Mouse (Mus musculus) activated CD4-positive, CD25-positive, alpha-beta regulatory T cell (primary cell): ENCODE results near the gene Tmem115. TPM values are rescaled to one million over a fixed set of nuclear protein-coding genes. Genes with fewer than 3 reads are reported as not detected.

Experiments used
- polyA plus RNA-seq, 2 experiments: library from polyadenylated mRNA; unstranded; fragments of 100-300 nt; shearing (Covaris generic); gene quantifications; one replicate each; pipeline ENCODE4 v1.2.1; 2017

The Tmem115 gene
- polyA plus RNA-seq = 10 to 100 TPM; 35.0 to 47.6 TPM

DNA sequence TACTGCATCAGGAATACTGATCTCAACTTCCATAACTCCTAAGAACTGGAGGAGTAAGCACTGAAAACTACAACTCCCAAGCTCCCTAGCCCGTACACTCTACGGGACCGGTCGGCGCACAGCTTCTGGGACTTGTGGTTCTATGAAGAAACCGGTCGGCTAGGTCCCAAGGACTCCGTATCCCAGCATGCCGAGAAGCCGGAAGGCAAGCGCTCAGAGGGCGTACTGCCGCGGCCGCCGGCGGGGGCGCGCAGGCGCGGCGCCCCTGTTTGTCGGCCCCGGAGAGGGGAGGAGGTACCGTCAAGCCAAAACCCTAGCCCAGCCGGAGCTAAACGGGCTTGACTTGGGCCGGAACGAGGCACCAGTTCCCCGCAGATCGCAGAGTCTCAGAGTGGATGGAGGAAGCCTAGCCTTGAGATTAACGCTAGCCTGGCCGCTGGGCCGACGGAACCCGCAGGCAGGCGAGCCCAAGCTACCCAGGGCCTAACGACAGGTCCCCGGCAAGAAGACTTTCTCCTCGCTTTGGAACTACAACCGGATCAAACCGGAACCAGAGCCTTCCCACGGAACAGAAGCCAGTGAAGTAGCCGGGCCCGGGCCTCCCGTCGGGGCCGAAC, at the start of gene Tmem115:
Tmem115 (plus strand) TSS at position 155 of the 617 bp plus-strand sequence.

DNA sequence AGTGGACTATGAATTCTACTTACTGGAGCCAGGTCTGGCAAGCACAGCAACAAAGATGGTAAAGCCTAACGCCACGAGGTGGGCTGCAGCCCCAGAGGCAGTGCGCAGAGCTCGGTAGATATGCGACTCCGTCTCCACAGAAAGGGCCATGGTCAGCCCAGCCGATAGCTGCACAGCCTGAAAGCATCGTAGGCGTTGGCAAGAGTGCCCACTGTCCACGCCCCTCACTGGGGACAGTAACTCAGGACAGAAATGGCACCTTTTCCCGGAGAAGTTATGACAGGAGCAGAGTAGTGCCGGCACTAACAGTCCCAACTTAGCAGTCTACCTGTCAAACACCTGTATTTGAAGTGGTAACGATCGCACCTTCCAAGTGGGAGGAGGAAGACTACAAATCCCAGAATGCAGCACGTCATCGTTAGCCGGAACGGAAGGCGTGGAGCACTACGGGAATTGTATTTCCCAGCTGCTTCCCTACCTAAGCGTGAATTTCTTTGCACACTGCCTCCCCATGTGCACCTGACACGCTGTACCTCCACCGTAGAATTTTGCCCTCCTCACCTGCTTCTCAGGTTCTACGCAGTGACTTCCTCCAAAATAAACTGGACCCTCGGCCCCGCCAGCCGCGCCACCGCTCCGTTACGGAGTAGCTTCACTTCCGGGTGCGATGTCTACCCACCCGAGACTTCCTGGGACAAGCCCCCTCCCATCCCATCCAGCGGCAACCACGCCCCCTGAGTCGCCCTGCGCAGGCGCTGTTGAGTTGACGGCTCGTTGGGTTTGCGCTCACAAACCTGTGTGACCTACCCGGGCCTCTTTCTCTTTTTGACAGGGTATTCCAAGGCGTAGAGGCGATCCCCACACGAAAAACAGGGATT, 8.0 kb downstream of the Tmem115 start, which contains the start of the genes Cyb561d2 and Nprl2:
Cyb561d2 (minus strand) TSS at position 720 of the 878 bp plus-strand sequence.
Nprl2 (plus strand) TSS at position 753 of the 878 bp plus-strand sequence.

DNA sequence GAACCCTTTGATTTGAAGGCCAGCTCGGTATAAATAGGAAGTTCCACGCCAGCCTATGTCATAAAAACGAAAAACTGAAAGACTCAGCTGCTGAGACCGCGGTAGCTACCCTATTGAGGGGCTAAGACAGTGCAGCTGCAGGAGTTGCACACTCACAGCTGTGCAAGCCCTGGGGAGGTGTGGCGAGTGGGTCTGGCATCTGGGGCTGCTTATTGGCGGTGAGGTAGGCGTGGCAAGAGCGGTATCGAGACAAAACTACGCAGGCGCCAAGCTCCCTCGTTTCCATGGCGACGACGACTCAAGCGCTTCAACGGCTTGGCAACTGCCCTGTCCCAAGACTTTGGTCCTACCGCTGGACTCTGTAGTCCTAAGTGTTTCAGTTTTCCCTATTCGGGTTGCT, 13.3 kb downstream of the Tmem115 start, which contains the start of gene Zmynd10:
Zmynd10 (plus strand) TSS at position 273 of the 400 bp plus-strand sequence.

DNA sequence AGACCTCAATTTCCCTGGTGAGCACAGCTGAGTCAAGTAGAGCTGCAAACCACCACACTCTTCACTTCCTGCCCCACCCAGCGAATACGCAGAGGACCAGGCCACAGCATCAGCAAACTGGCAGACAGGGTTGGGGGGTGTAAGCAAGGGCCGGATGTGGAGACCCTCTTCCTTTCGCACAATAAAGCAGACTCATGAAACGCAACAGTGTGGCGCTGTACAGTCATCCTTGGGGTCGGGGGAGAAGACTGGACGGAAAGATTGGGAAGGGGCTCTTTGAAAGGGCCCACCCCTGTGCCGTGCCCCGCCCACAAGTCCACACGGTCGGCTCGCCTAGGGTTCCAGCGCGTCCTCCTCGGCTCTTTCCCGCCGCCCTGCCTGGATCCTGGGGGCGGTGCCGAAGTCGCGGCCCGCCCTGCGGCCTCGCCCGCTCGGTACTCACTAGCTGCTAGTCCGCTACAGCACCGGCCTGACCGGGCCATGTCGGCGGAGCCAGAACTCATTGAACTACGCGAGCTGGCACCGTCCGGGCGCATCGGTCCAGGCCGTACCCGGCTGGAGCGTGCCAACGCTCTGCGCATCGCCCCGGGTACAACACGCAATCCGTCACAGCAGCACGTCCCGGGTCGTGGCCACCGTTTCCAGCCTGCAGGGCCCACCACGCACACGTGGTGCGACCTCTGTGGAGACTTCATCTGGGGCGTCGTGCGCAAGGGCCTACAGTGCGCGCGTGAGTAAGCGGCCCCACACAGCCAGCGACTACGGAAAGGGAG, 17.6 kb downstream of the Tmem115 start, which contains the start of gene Rassf1:
Rassf1 (plus strand) TSS at position 439 of the 773 bp plus-strand sequence.

GRCm38 (mm10) chr9:107563029-107563581, 29.4 kb downstream of the Tmem115 start, which contains the start of gene Tusc2:
Tusc2 (plus strand) TSS chr9:107563255.

GRCm38 (mm10) chr9:107567702-107568319, 34.1 kb downstream of the Tmem115 start, which contains the start of gene Hyal2:
Hyal2 (plus strand) TSS chr9:107567945.

GRCm38 (mm10) chr9:107576357-107577107, 42.8 kb downstream of the Tmem115 start, which contains the start of gene Hyal1:
Hyal1 (plus strand) TSS chr9:107576927.

DNA sequence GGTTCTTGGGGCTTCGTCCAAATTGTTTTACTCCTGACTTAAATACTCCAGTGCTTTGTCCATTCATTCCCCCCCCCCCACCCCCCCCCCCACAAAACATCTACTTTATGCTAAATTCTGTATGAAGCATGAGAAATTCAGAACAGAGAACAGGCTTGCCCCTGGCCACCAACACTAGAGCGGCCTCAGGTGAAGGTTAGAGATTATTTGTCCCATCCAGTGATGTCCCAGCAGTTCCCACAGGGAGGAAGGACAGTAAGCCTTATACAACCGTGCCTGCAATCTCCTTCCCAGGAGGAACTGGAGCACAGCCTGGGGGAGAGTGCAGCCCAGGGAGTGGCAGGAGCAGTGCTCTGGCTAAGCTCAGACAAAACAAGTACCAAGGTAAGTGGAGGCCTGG, 44.8 kb downstream of the Tmem115 start, which contains the start of gene Naa80:
Naa80 (plus strand) TSS at position 301 of the 400 bp plus-strand sequence.

GRCm38 (mm10) chr9:107580501-107581317, 47.0 kb downstream of the Tmem115 start, which contains the start of gene Hyal3:
Hyal3 (plus strand) TSS chr9:107580818.

DNA sequence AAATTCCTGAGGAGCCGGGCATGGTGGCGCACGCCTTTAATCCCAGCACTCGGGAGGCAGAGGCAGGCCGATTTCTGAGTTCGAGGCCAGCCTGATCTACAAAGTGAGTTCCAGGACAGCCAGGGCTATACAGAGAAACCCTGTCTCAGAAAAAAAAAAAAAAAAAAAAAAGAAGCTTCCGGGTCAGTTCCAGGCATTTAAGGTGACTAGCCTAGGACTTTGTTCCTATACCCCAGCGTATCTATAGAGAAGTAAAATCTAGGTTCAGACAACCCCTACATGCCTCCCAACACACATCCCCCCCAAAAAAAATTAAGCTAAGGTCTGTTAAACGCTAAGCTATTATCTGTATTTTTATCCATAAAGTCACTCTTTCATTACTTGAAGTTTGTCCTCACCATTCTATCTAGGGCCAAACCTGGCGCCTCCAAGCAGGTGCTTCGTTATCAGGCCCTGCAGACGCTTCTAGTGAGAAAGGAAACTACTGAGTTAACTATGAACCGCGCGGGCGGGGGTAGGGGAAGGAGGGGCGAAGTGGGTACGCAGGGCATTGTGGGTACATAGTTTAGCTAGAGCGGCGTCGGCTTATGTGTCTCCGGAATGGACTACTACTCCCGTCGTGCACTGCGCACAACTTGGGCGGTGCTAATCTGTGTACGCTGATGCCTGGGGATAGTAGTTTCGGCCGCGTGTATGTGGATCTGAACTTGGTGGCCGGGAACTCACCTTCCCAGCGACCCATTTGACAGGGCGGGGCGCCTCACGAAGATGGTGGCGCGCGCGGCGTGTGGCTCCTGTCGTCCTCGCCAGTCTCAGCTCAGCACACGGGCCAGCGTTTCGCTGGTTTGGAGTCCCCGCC, 53.5 kb downstream of the Tmem115 start, which contains the start of gene Ifrd2:
Ifrd2 (plus strand) TSS at position 669 of the 859 bp plus-strand sequence.

Other genes starting within 250 kb of the Tmem115 start
- gene Mapkapk3, start 244.1 kb upstream of the Tmem115 start, polyA plus RNA-seq = 100 to 1,000 TPM; 112 to 138 TPM
- 100 to 1,000 TPM; 233 to 348 TPM for gene Cish, start 237.9 kb upstream of the Tmem115 start, polyA plus RNA-seq
- 10 to 100 TPM; 27.5 to 29.5 TPM for gene Hemk1, start 195.6 kb upstream of the Tmem115 start, polyA plus RNA-seq
- gene 6430571L13Rik, start 193.3 kb upstream of the Tmem115 start, polyA plus RNA-seq = 1 to 10 TPM; 4.2 to 7.3 TPM
- under 1 TPM; 0.44 to 0.79 TPM for gene Cacna2d2, start 134.3 kb upstream of the Tmem115 start, polyA plus RNA-seq
- 10 to 100 TPM; 63.1 to 79.1 TPM for gene Cyb561d2, start 8.2 kb downstream of the Tmem115 start, polyA plus RNA-seq
- 10 to 100 TPM; 53.9 to 58.7 TPM for gene Nprl2, start 8.3 kb downstream of the Tmem115 start, polyA plus RNA-seq
- 1 to 10 TPM in 1 of 2 experiments, under 1 TPM in 1; 0.59 to 4.4 TPM for gene Zmynd10, start 13.4 kb downstream of the Tmem115 start, polyA plus RNA-seq
- 10 to 100 TPM; 70.8 to 86.0 TPM for gene Rassf1, start 17.6 kb downstream of the Tmem115 start, polyA plus RNA-seq
- gene Tusc2, start 29.3 kb downstream of the Tmem115 start, polyA plus RNA-seq = 10 to 100 TPM; 37.4 to 44.3 TPM
- 10 to 100 TPM in 1 of 2 experiments, 1 to 10 TPM in 1; 7.5 to 15.3 TPM for gene Hyal2, start 34.0 kb downstream of the Tmem115 start, polyA plus RNA-seq
- gene Hyal1, start 43.0 kb downstream of the Tmem115 start, polyA plus RNA-seq = 1 to 10 TPM; 3.1 to 4.6 TPM
- 10 to 100 TPM; 16.1 to 17.3 TPM for gene Naa80, start 44.9 kb downstream of the Tmem115 start, polyA plus RNA-seq
- gene Hyal3, start 46.9 kb downstream of the Tmem115 start, polyA plus RNA-seq = under 1 TPM; 0.50 to 0.63 TPM
- gene Ifrd2, start 53.7 kb downstream of the Tmem115 start, polyA plus RNA-seq = 10 to 100 TPM; 13.5 to 21.8 TPM
- not detected for gene Sema3b, start 75.3 kb downstream of the Tmem115 start, polyA plus RNA-seq
- 100 to 1,000 TPM; 909 to 958 TPM for gene Gnai2, start 101.4 kb downstream of the Tmem115 start, polyA plus RNA-seq
- gene Slc38a3, start 135.6 kb downstream of the Tmem115 start, polyA plus RNA-seq = under 1 TPM in 1 of 2 experiments, not detected in 1; 0.07 TPM
- not detected for gene Gnat1, start 145.8 kb downstream of the Tmem115 start, polyA plus RNA-seq
- gene Sema3f, start 176.5 kb downstream of the Tmem115 start, polyA plus RNA-seq = under 1 TPM in 1 of 2 experiments, not detected in 1; 0.06 TPM
- gene Rbm5, start 237.1 kb downstream of the Tmem115 start, polyA plus RNA-seq = 100 to 1,000 TPM; 250 to 272 TPM